Mouse (Mus musculus) CH12.LX (cell line): ENCODE measurements at regions not wholly inside any gene's neighbourhood (a gene's known extent, or its start where the extent isn't known, plus 50 kb on each side); places are given as distances from the start of the nearest gene placed in this dataset.

ENCODE experiments used
- DNase-seq: peaks from one replicate; pipeline ENCODE4 v3.0.0-alpha.2; 2013; ENCODE audit errors: extremely low read depth
- H3K27ac ChIP-seq: 2 replicates; pipeline ENCODE4 v1.5.1; 2012; ENCODE audit warnings: low read depth, mild to moderate bottlenecking, control low read depth, moderate library complexity; ENCODE audit not compliant: insufficient read depth
- H3K27me3 ChIP-seq: replicated peaks from 2 replicates; pipeline ENCODE3; 2012; ENCODE audit warnings: inconsistent platforms
- H3K36me3 ChIP-seq, 2 experiments: replicated peaks in 1 of 2; 2 replicates each; pipeline versions ENCODE3 to v1.6.1; 2012; ENCODE audit warnings: inconsistent platforms in 1 of 2, low read length in 1 of 2, mild to moderate bottlenecking in 1 of 2, mixed read lengths in 1 of 2, moderate library complexity in 1 of 2; ENCODE audit not compliant: control insufficient read depth in 1 of 2, insufficient read depth in 1 of 2
- H3K4me1 ChIP-seq, 2 experiments: 2 replicates each; pipeline ENCODE4 v1.6.1; 2012; ENCODE audit warnings: inconsistent platforms in 1 of 2, moderate library complexity in 1 of 2; ENCODE audit not compliant: insufficient read depth in 2 of 2, control insufficient read depth in 1 of 2
- H3K4me2 ChIP-seq: 2 replicates; pipeline ENCODE4 v1.6.1; 2012; ENCODE audit warnings: low read depth, mild to moderate bottlenecking, control low read depth; ENCODE audit not compliant: poor library complexity, insufficient read depth, severe bottlenecking
- H3K4me3 ChIP-seq, 3 experiments: fragments of 150-350 bp in 1 of 3; sonication (generic) in 1 of 3; replicated peaks in 1 of 3; 2 replicates each; pipeline versions ENCODE3 to v1.5.1; 2011 to 2012; ENCODE audit warnings: low read depth in 2 of 3, low read length in 2 of 3, mild to moderate bottlenecking in 2 of 3, moderate library complexity in 2 of 3, control low read depth in 1 of 3, improper control_type of control experiment in 1 of 3, inconsistent platforms in 1 of 3, mixed read lengths in 1 of 3; ENCODE audit not compliant: poor library complexity in 1 of 3
- H3K79me2 ChIP-seq: replicated peaks from 2 replicates; pipeline ENCODE4 v1.6.1; 2012; ENCODE audit warnings: mild to moderate bottlenecking, moderate library complexity; ENCODE audit not compliant: control insufficient read depth, poor library complexity, insufficient read depth, severe bottlenecking; ENCODE audit errors: extremely low read depth
- H3K9ac ChIP-seq: 2 replicates; pipeline ENCODE4 v1.6.1; 2012; ENCODE audit warnings: low read depth, mild to moderate bottlenecking, control low read depth, moderate library complexity; ENCODE audit not compliant: insufficient read depth
- H3K9me3 ChIP-seq: replicated peaks from 2 replicates; pipeline ENCODE3; 2012; ENCODE audit warnings: low read length, inconsistent platforms, mixed read lengths
- CHD1 ChIP-seq: IDR thresholded peaks from 2 replicates; pipeline ENCODE4 v1.6.1; 2012; ENCODE audit warnings: low read depth, low read length, improper control_type of control experiment, inconsistent platforms
- CHD2 ChIP-seq: IDR thresholded peaks from 2 replicates; pipeline ENCODE4 v1.6.1; 2011; ENCODE audit warnings: low read length, improper control_type of control experiment
- EP300 ChIP-seq: IDR thresholded peaks from 2 replicates; pipeline ENCODE4 v1.6.1; 2011; ENCODE audit warnings: low read length, improper control_type of control experiment
- ETS1 ChIP-seq: conservative IDR thresholded peaks from 2 replicates; pipeline ENCODE4 v1.6.1; 2012; ENCODE audit warnings: low read depth, mild to moderate bottlenecking, inconsistent platforms, low read length, improper control_type of control experiment, moderate library complexity
- HCFC1 ChIP-seq: IDR thresholded peaks from 2 replicates; pipeline ENCODE4 v1.6.1; 2012; ENCODE audit warnings: low read depth, mild to moderate bottlenecking, inconsistent platforms, low read length, improper control_type of control experiment
- JUN ChIP-seq: IDR thresholded peaks from 2 replicates; pipeline ENCODE4 v1.6.1; 2011; ENCODE audit warnings: low read depth, mild to moderate bottlenecking, low read length, improper control_type of control experiment, moderate library complexity; ENCODE audit not compliant: insufficient read depth
- JUND ChIP-seq: conservative IDR thresholded peaks from 2 replicates; pipeline ENCODE4 v1.6.1; 2011; ENCODE audit warnings: low read depth, low read length, improper control_type of control experiment
- MAX ChIP-seq: IDR thresholded peaks from 2 replicates; pipeline ENCODE4 v1.6.1; 2011; ENCODE audit warnings: low read length, improper control_type of control experiment
- MAZ ChIP-seq: IDR thresholded peaks from 2 replicates; pipeline ENCODE4 v1.6.1; 2012; ENCODE audit warnings: low read depth, mild to moderate bottlenecking, inconsistent platforms, low read length, improper control_type of control experiment, moderate library complexity
- MXI1 ChIP-seq: IDR thresholded peaks from 2 replicates; pipeline ENCODE4 v1.6.1; 2011; ENCODE audit warnings: mild to moderate bottlenecking, low read depth, low read length, improper control_type of control experiment
- NRF1 ChIP-seq: IDR thresholded peaks from 2 replicates; pipeline ENCODE4 v1.6.1; 2014; ENCODE audit warnings: low read depth, mild to moderate bottlenecking, inconsistent platforms, low read length, improper control_type of control experiment, moderate library complexity
- POLR2AphosphoS2 ChIP-seq: IDR thresholded peaks from 2 replicates; pipeline ENCODE4 v1.6.1; 2011; ENCODE audit warnings: low read depth, low read length, improper control_type of control experiment
- RCOR1 ChIP-seq: conservative IDR thresholded peaks from 2 replicates; pipeline ENCODE4 v1.6.1; 2012; ENCODE audit warnings: low read depth, mild to moderate bottlenecking, inconsistent platforms, low read length, improper control_type of control experiment
- SIN3A ChIP-seq: IDR thresholded peaks from 2 replicates; pipeline ENCODE4 v1.6.1; 2012; ENCODE audit warnings: low read length, improper control_type of control experiment, inconsistent platforms
- ZC3H11A ChIP-seq: IDR thresholded peaks from 2 replicates; pipeline ENCODE4 v1.6.1; 2012; ENCODE audit warnings: low read depth, mild to moderate bottlenecking, inconsistent platforms, low read length, improper control_type of control experiment
- ZKSCAN1 ChIP-seq: IDR thresholded peaks from 2 replicates; pipeline ENCODE4 v1.6.1; 2012; ENCODE audit warnings: low read depth, inconsistent platforms, low read length, improper control_type of control experiment, borderline replicate concordance
- ZNF384 ChIP-seq: IDR thresholded peaks from 2 replicates; pipeline ENCODE4 v1.6.1; 2012; ENCODE audit warnings: low read depth, low read length, improper control_type of control experiment, inconsistent platforms
- dilution Hi-C: fragments of 300-500 bp; cut with MboI; formaldehyde crosslinking; loops from 2 replicates; pipeline ENCODE4 v1.14.3; 2020; ENCODE audit warnings: low sequenced_read_pairs; ENCODE audit not compliant: extremely low pct_unique_long_range_greater_than_20kb, extremely low pct_ligation_motif_present
- in situ Hi-C: fragments of 300-500 bp; cut with MboI; formaldehyde crosslinking; loops from 3 replicates; pipeline ENCODE4 v1.14.3; 2019; ENCODE audit warnings: low sequenced_read_pairs, low pct_ligation_motif_present, low pct_unique_long_range_greater_than_20kb, mixed read lengths

DNA sequence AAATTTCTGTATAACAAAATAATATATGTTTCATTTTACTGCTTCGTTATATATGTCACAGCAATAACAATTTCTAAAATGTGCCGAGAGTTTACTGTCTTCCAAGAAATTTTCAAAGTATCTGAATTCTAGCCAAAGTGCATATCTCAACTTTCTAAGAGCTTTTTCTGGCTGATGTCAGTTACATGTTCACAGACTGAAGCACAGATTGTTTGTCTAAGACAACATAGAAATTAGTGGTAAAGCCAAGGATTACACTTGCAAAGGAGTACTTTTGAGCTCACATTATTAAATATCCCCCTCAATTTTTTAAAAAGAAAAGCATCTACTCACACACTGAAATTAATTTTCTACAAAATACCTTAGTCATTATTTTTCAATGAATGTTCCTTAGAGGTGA lies 407.2 kb upstream of the Pdgfd start:
- dilution Hi-C loops = no loop called here
- no peak for TF ChIP-seq RCOR1
- no peak for TF ChIP-seq MAZ
- no peak for TF ChIP-seq ZNF384
- TF ChIP-seq ZC3H11A = no peak
- TF ChIP-seq JUN = no peak
- TF ChIP-seq, all 38 proteins: peak for 0

DNA sequence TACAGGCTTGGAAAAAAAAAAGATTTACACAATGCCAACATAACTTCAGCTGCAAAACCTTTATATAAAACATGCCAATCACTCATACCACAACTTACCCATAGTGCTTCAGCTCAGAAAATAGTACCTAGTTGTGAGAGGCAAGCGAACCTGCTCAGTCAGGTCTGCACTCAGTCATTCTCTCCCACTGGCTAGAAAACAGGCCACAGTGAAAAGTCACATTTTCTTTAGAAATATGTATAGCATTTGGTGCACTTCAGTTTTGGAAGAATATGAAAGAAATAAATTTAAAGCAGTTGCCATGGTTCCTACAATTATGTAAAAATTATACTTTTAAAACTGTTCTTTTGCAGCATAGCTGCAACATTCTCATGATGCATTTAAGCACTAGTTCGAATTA lies 398.5 kb upstream of the Pdgfd start:
- Histone ChIP-seq H3K9ac (no peak overlapping the region), H3K79me2 (no peaks in the 10 kb centered on the region), H3K36me3 (no peaks in the 10 kb centered on the region), H3K9me3 (no peaks in the 10 kb centered on the region), H3K27ac (no peak overlapping the region), H3K4me2 (no peak overlapping the region), H3K4me3 (no peak overlapping the region), H3K27me3 (no peaks in the 10 kb centered on the region), H3K4me1 (no peaks in the 10 kb centered on the region)
- in situ Hi-C loops = no loop called here
- TF ChIP-seq CHD2 (no peak), ZKSCAN1 (no peak), ZC3H11A (no peak), POLR2AphosphoS2 (no peak), MAX (no peak), EP300 (no peak), MAZ (no peak), CHD1 (no peak), NRF1 (no peak), HCFC1 (no peak), ETS1 (no peak), SIN3A (no peak)
- dilution Hi-C loops = no loop called here
- DNase-seq = no peak

More for the DNA sequence above, 407.2 kb upstream of the Pdgfd start:
- in situ Hi-C loops = no loop called here
- Histone ChIP-seq H3K4me1 (no peaks in the 10 kb centered on the region), H3K9me3 (no peaks in the 10 kb centered on the region), H3K79me2 (no peaks in the 10 kb centered on the region), H3K4me2 (no peak overlapping the region), H3K9ac (no peak overlapping the region), H3K4me3 (no peak overlapping the region), H3K27me3 (no peaks in the 10 kb centered on the region), H3K36me3 (no peaks in the 10 kb centered on the region), H3K27ac (no peak overlapping the region)
- no peak for DNase-seq

DNA sequence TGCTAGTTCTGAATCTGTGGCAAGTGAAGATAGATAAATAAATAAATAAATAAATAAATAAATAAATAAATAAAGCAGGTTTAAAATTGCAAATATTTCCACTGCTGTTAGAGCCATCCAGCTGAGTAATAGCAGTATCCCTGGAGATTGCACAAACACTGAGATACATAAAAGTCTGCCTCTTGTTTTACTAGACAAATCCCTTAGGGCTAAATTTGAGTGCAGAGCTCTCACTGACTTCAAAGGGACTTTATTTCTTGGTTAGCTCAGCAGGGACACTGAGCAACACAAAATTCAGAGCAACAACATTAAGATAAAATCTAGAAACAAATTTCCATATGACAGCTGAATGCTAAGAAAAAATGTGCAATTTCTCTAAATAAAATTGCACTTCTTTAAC lies 397.2 kb upstream of the Pdgfd start:
- Histone ChIP-seq H3K36me3 (no peaks in the 10 kb centered on the region), H3K79me2 (no peaks in the 10 kb centered on the region), H3K9me3 (no peaks in the 10 kb centered on the region), H3K27me3 (no peaks in the 10 kb centered on the region), H3K27ac (no peak overlapping the region), H3K4me1 (no peaks in the 10 kb centered on the region), H3K4me3 (no peak overlapping the region), H3K4me2 (no peak overlapping the region), H3K9ac (no peak overlapping the region)
- TF ChIP-seq HCFC1 (no peak), MAZ (no peak), JUND (no peak), POLR2AphosphoS2 (no peak), MXI1 (no peak), CHD2 (no peak)
- dilution Hi-C loops (no loop called here), in situ Hi-C loops (no loop called here)
- DNase-seq = no peak
